Mouse (Mus musculus) common myeloid progenitor, adult 5-6 weeks (primary cell): ENCODE measurements around the gene Rack1. TPM values are rescaled to one million over a fixed set of nuclear protein-coding genes. Genes with fewer than 3 reads are reported as not detected.

Source experiments
- ATAC-seq: replicated peaks from 2 replicates; pipeline ENCODE4 v1.8.0; 2016; ENCODE audit warnings: low read depth, mild to moderate bottlenecking, moderate TSS enrichment, inconsistent platforms; ENCODE audit not compliant: poor library complexity, severe bottlenecking
- total RNA-seq: library from RNA; stranded (forward); fragments of 200-1000, 187-1606 nt; gene quantifications from 2 replicates; pipeline ENCODE4 v1.2.3, GENCODE M21; 2017

Rack1 gene
- total RNA-seq, 1 experiment from 2014 or later = 1,552 TPM

DNA sequence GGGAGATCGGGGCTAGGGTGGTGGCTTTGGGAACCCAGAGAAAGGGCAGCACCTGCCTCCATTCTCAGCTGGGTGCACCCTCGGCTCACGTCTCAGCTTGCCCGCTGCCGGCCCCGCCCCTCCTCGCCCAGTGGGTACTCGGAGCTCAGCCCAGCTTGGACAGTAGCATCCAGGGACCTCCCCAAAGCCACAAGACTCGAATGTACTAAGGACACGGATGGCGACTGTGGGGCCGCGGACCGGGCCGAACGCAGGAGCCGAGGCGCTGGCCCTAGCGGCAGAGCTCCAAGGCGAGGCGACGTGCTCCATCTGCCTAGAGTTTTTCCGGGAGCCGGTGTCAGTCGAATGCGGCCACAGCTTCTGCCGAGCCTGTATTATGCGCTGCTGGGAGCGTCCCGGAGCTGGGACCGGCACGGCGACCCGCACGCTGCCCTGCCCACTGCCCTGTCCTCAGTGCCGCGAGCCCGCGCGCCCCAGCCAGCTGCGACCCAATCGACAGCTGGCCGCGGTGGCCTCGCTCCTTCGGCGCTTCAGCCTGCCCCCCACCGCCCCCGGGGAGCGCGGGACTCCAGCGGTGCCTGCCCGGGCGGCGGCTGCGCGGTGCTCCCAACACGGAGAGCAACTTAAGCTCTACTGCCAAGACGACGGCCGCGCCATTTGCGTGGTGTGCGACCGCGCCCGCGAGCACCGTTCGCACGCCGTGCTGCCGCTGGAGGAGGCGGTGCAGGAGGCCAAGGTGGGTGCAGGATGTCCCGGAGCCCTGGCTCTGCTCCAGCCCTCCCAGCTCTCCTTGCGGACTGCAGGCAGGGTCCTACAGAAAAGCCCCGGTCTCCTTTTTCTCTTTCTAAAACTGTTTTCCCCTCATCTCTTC, 37.4 kb downstream of the Rack1 start:
- ATAC-seq = peak; percentile 15; the same call in 1 of the 2 replicates

- ATAC-seq = peak; percentile 73
These were observed 38.2 kb downstream of the Rack1 start for GRCm38 (mm10) chr11:48838181-48838797.

- no peak for ATAC-seq
These were observed 38.9 kb downstream of the Rack1 start for GRCm38 (mm10) chr11:48838879-48839680.

GRCm38 (mm10) chr11:48840805-48841204, 40.7 kb downstream of the Rack1 start:
- no peak for ATAC-seq

DNA sequence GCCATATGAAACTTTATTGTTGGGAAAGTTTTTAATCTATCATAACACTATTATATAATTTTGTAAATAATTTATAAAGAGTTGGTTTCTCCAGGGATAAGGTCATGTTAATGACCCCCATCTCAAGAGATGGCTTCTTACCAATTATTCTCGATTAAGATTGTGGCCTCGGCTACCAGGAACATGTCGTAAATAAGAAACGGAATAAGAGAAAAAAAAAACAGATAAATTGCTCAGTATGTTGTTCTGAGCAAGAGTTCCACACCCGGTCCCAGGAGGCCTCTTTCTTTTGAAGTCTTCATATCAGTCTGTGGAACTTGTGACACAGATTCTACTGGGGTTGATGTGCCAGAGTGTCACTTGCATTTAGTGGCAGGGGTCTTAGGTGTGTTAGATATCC, 41.1 kb downstream of the Rack1 start:
- no peak for ATAC-seq

DNA sequence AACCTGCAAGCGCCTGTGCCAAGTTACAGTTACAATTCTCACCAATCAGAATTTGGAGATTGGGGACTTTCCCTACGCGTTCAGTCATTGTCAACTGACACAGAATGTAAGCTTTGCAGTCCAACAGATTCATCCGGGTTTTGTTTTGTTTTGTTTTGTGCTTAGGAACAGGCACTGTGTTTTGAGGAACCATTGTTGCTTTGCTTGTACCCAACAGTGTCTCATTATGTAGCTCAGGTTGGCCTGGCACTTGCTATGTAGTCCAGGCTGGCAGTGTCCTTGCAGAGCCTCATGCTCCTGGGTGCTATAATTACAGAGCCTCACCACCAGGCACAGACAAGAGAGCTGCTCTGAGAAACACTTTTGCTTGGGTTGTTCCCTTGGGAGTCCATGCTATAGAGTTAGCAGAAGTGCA, 42.3 kb downstream of the Rack1 start:
- ATAC-seq = no peak

DNA sequence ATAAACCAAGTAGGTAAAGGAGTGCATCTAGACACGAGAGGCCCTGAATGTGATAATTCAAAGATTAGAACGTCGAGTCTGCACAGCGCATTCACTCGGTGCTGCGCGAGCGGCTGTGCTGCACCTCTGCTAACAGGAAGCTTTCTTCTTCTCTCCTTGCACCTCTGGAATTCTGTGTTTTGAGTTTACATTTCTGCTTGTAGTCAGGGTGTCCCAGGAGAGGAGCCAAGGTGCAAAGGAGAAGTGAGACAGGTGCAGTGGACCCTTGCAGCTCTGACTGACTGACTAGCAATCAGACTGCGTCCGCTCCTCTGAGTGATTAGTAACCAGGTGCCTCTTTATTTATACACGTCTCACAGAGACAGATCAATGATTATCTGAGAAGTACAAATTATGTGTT, 43.1 kb downstream of the Rack1 start:
- ATAC-seq = no peak

DNA sequence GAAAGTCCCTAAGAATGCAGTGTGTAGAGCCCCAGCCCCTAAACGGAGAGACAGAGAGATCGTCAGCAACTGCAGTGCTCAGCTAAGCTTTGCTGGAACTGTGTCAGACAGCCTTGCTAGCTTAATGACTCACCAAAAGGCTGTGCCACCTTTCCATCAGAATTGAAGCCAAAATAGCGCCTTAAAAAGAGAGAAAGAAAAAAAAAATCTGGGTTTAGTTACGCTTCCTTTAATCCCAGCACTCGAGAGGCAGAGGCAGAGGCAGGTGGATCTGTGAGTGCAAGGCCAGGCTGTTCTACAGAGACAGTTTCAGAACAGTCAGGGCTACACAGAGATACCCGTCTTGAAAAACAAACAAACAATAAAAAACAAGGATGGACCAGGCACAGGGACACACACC, 44.2 kb downstream of the Rack1 start:
- ATAC-seq = no peak

GRCm38 (mm10) chr11:48845244-48845815, 45.2 kb downstream of the Rack1 start:
- no peak for ATAC-seq

DNA sequence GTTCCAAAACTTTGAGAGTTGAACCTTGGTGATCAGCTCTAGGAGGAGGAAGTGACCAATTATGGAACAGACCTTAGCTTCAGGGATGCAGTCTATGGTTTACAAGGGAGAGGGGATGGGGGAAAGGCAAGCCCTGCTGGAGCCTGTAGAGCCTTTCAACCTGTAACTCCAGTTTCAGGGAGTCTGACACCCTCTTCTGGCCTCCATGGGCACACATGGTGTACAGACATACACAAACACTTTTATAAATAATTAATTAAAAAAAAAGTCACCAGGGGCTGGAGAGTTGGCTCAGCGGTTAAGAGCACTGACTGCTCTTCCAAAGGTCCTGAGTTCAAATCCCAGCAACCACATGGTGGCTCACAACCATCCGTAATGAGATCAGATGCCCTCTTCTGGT, 46.2 kb downstream of the Rack1 start:
- peak; percentile 38; the same call in 1 of the 2 replicates for ATAC-seq

DNA sequence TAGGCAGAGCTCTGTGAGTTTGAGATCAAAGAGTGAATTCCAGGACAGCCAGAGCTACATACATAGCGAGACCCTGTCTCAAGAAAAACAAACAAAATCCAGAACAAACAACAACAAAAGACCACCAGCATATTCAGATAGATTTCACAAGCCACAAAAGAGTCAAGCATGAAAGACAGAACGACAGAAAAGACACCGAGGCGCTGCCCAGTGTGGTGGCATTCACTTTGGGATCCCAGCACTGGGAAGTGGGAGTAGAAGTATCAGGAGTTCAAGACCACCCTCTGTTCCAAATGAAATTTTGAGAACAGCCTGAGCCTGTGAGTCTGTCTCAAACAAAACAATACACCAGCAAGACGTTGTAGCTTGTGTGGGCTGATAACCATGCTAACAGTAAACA, 46.7 kb downstream of the Rack1 start:
- ATAC-seq = no peak

DNA sequence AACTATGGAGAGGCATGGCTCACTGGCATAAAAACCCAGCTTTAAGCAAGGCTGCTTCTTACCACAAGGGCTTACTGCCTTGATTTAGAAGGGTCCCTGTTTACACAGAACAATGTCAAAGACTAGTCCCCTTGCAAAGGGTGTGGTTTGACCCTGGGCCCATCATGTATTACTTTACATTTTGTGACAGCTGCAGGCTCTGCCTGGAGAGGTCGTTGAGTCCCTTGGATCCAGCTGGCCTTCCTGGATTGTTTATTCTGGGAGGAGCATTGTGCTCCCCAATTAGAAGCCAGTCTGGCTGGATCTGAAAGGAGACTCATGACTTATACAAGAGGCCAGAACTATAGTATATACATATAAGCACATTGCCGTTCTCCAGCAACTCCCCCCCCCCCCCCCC, 50.1 kb downstream of the Rack1 start:
- no peak for ATAC-seq

DNA sequence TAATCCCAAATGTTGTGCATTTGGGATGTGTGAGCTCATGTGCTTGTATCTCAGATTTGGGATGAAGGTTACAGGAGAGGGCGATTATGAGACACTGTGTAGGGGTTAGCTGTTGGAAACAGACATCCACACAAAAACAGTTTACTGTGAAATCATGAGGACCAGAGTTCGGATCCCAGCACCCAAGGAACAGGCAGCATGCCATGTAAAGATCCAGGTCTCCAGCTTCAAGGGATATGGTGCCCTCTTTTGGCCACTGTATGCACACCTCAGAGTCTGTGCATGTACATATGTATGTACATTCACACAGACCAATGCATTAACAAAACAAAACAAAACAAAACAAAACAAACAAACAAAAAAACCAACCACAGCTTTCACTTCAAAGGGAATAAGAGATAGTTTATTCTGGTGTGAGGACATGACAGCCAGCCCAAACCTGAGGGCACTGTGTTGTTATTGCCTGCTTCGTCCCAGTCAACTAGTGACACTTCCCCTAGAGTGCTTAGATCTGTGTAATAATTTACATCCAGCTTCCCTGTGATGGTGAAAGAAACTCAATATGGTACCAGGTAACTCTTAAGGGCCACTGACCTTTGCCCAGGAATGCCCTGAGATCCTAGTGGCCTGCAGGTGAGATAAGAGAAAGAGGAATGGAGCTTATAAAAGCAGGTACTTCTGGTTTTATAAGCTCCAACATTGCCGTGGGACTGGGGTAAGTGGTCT, 51.3 kb downstream of the Rack1 start:
- ATAC-seq = no peak

- ATAC-seq = no peak
These were observed 52.1 kb downstream of the Rack1 start for GRCm38 (mm10) chr11:48852190-48852589.

GRCm38 (mm10) chr11:48852624-48853473, 52.7 kb downstream of the Rack1 start:
- ATAC-seq = 0 out of 2 replicates have a peak, but pooled peaks have one; percentile 1

- ATAC-seq = peak; percentile 61
These were observed 53.5 kb downstream of the Rack1 start for GRCm38 (mm10) chr11:48853474-48854180.
